Mouse (Mus musculus) midbrain, embryonic 11.5 days (tissue): ENCODE measurements at regions not wholly inside any gene's neighbourhood (a gene's known extent, or its start where the extent isn't known, plus 50 kb on each side); places are given as distances from the start of the nearest gene placed in this dataset.
A peak's percentile ranks its signal among the peaks of the same experiment; 100 is the strongest.

Experiments
- ATAC-seq: fragments of 200-750 bp; cut with Nextera tagmentation; 2 replicates; pipeline ENCODE4 v1.8.0; 2017; ENCODE audit warnings: moderate TSS enrichment, moderate library complexity; ENCODE audit not compliant: low FRiP score
- DNase-seq: peaks from one replicate; pipeline ENCODE4 v3.0.0; 2015; ENCODE audit warnings: low spot score; ENCODE audit errors: missing footprints
- H3K27ac ChIP-seq: fragments of 300-500 bp; sonication (generic); 2 replicates; pipeline ENCODE4 v1.5.1; 2014; ENCODE audit warnings: low read depth, low read length
- H3K27me3 ChIP-seq: fragments of 300-500 bp; sonication (generic); 2 replicates; pipeline ENCODE4 v1.6.1; 2014; ENCODE audit warnings: mild to moderate bottlenecking, low read length, moderate library complexity, mixed read lengths; ENCODE audit not compliant: control insufficient read depth, insufficient read depth
- H3K36me3 ChIP-seq: fragments of 300-500 bp; sonication (generic); 2 replicates; pipeline ENCODE4 v1.6.1; 2014; ENCODE audit warnings: mild to moderate bottlenecking, low read length, moderate library complexity, mixed read lengths; ENCODE audit not compliant: control insufficient read depth, insufficient read depth
- H3K4me1 ChIP-seq: fragments of 300-500 bp; sonication (generic); 2 replicates; pipeline ENCODE4 v1.6.1; 2014; ENCODE audit warnings: low read length; ENCODE audit not compliant: control insufficient read depth, insufficient read depth
- H3K4me2 ChIP-seq: fragments of 300-500 bp; sonication (generic); 2 replicates; pipeline ENCODE4 v1.6.1; 2014; ENCODE audit warnings: mild to moderate bottlenecking, moderate library complexity
- H3K4me3 ChIP-seq: fragments of 300-500 bp; sonication (generic); 2 replicates; pipeline ENCODE4 v1.5.1; 2014; ENCODE audit warnings: low read depth, low read length
- H3K9ac ChIP-seq: fragments of 300-500 bp; sonication (generic); 2 replicates; pipeline ENCODE4 v1.6.1; 2014; ENCODE audit warnings: low read length
- H3K9me3 ChIP-seq: fragments of 300-500 bp; sonication (generic); 2 replicates; pipeline ENCODE4 v1.6.1; 2016; ENCODE audit warnings: low read length; ENCODE audit not compliant: control insufficient read depth
- WGBS: fragments of 180-500 bp; shearing (Covaris S2); extraction: QIAGEN DNeasy Blood & Tissue Kit; methylation state at CpG from one replicate; pipeline ENCODE4 v1.1.7; 2014; 5-methylcytosine and 5-hydroxymethylcytosine counted together

- no peak overlapping the region for H3K9ac ChIP-seq
- no peak for ATAC-seq
- no peaks in the 10 kb centered on the region for H3K9me3 ChIP-seq
- WGBS: 94% methylated on average over 7 of the region's 7 CpGs
- H3K4me3 ChIP-seq: no peak overlapping the region
- peak; percentile 75 for DNase-seq
- no peak overlapping the region for H3K4me2 ChIP-seq
- H3K4me1 ChIP-seq: peaks cover 14% of the 10 kb centered on the region
- H3K36me3 ChIP-seq: no peaks in the 10 kb centered on the region
- no peaks in the 10 kb centered on the region for H3K27me3 ChIP-seq
- H3K27ac ChIP-seq: no peak overlapping the region
Observed at GRCm38 (mm10) chr1:156995180-156995951, 55.9 kb upstream of the Ralgps2 start.

- H3K27me3 ChIP-seq: no peaks in the 10 kb centered on the region
- no peaks in the 10 kb centered on the region for H3K36me3 ChIP-seq
- no peak overlapping the region for H3K4me2 ChIP-seq
- no peak overlapping the region for H3K4me3 ChIP-seq
- peaks cover 18% of the 10 kb centered on the region for H3K4me1 ChIP-seq
- no peak for DNase-seq
- ATAC-seq: no peak
- no peak overlapping the region for H3K9ac ChIP-seq
- H3K27ac ChIP-seq: no peak overlapping the region
- H3K9me3 ChIP-seq: no peaks in the 10 kb centered on the region
- 84% methylated on average over 2 of the region's 2 CpGs for WGBS
Observed at GRCm38 (mm10) chr1:156994644-156995016, 55.2 kb upstream of the Ralgps2 start.

GRCm38 (mm10) chr1:156994005-156994643 is 54.7 kb upstream of the Ralgps2 start:
- ATAC-seq (no peak), DNase-seq (no peak)
- no peak overlapping the region for H3K4me2 ChIP-seq
- WGBS: 65% methylated on average over 15 of the region's 15 CpGs
- H3K4me1 ChIP-seq: peaks cover 16% of the 10 kb centered on the region
- no peak overlapping the region for H3K4me3 ChIP-seq
- H3K36me3 ChIP-seq: no peaks in the 10 kb centered on the region
- no peaks in the 10 kb centered on the region for H3K9me3 ChIP-seq
- H3K27me3 ChIP-seq: no peaks in the 10 kb centered on the region
- H3K9ac ChIP-seq: no peak overlapping the region
- H3K27ac ChIP-seq: no peak overlapping the region

GRCm38 (mm10) chr1:156993105-156993504 is 53.7 kb upstream of the Ralgps2 start:
- no peaks in the 10 kb centered on the region for H3K27me3 ChIP-seq
- WGBS: 85% methylated on average over 3 of the region's 3 CpGs
- no peak for DNase-seq
- no peak overlapping the region; the same call in 1 of the 2 replicates for H3K27ac ChIP-seq
- no peak overlapping the region for H3K4me2 ChIP-seq
- H3K4me1 ChIP-seq: peaks cover 13% of the 10 kb centered on the region
- no peak overlapping the region for H3K4me3 ChIP-seq
- H3K9ac ChIP-seq: no peak overlapping the region
- no peak for ATAC-seq
- no peaks in the 10 kb centered on the region for H3K9me3 ChIP-seq
- no peaks in the 10 kb centered on the region for H3K36me3 ChIP-seq

DNA sequence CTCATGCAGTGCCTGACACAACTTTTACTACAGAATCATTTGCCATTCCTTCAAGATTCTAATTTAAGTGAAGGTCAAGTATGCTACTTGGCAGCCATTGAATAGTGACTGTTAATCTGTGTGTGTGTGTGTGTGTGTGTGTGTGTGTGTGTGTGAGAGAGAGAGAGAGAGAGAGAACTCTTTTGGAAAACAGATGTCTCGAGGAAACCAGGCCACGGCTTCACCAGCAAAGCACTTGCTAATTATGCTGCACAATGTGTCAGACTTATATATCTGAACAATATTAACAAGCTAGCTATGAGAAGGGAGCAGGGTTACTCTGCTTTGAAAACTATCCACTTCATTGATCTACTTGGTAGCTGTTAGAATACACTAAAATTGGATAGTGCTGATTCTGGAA is 53.1 kb upstream of the Ralgps2 start:
- Histone ChIP-seq H3K36me3 (no peaks in the 10 kb centered on the region), H3K4me3 (no peak overlapping the region), H3K4me1 (peaks cover 11% of the 10 kb centered on the region), H3K4me2 (no peak overlapping the region), H3K27me3 (no peaks in the 10 kb centered on the region), H3K9me3 (no peaks in the 10 kb centered on the region), H3K27ac (no peak overlapping the region), H3K9ac (no peak overlapping the region)
- WGBS: 61% methylated on average over 2 of the region's 2 CpGs
- no peak for DNase-seq
- no peak for ATAC-seq

GRCm38 (mm10) chr1:156990567-156991494 is 51.4 kb upstream of the Ralgps2 start:
- H3K9me3 ChIP-seq: no peaks in the 10 kb centered on the region
- 0 out of 2 replicates have a peak overlapping the region, but pooled peaks have one; percentile 20 for H3K27ac ChIP-seq
- WGBS: 78% methylated on average over 14 of the region's 14 CpGs
- no peaks in the 10 kb centered on the region for H3K36me3 ChIP-seq
- ATAC-seq: no peak
- H3K9ac ChIP-seq: no peak overlapping the region
- no peak overlapping the region for H3K4me3 ChIP-seq
- H3K4me1 ChIP-seq: peaks cover 3% of the 10 kb centered on the region; the same call in 1 of the 2 replicates
- DNase-seq: no peak
- H3K27me3 ChIP-seq: no peaks in the 10 kb centered on the region
- no peak overlapping the region for H3K4me2 ChIP-seq

- peaks cover 3% of the 10 kb centered on the region; the same call in 1 of the 2 replicates for H3K4me1 ChIP-seq
- ATAC-seq: peak; percentile 75
- H3K9me3 ChIP-seq: no peaks in the 10 kb centered on the region
- no peaks in the 10 kb centered on the region for H3K36me3 ChIP-seq
- peak overlapping the region; percentile 20; the same call in 1 of the 2 replicates for H3K27ac ChIP-seq
- WGBS: 54% methylated on average over 9 of the region's 9 CpGs
- H3K4me2 ChIP-seq: no peak overlapping the region
- no peak overlapping the region for H3K9ac ChIP-seq
- H3K4me3 ChIP-seq: no peak overlapping the region
- peak; percentile 90 for DNase-seq
- H3K27me3 ChIP-seq: no peaks in the 10 kb centered on the region
Observed at GRCm38 (mm10) chr1:156990112-156990511, 50.7 kb upstream of the Ralgps2 start.

DNA sequence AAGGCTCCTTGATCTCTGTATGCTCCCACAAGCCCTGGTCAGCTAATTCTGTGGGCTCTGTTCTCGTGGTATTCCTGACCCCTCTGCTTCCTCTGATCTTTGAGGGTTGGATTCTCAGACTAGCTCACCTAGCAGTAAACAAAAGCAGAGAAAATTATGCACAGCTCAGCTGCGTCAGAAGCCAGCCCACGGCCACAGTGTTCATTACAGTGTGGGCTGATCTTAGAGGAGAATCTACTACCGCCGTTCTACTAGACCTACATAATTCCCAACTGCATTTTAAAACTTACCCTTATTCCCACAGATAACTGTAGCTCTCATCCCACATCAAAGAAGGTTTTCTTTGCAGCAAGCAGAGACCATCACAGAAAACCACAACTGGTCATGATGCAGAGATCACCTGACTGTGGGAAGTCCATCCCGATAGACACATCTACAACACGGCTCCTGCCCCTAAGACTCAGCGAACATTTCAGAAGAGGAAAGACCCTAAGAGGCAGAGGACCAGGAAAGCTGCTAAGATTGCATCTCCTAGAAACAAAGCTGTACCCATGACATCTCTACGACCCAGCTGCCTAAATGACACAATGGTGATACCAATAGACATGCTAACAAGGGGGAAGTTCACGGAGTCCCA is 49.8 kb upstream of the Ralgps2 start:
- Histone ChIP-seq H3K9ac (no peak overlapping the region), H3K36me3 (no peaks in the 10 kb centered on the region), H3K9me3 (no peaks in the 10 kb centered on the region), H3K4me2 (no peak overlapping the region), H3K27ac (no peak overlapping the region), H3K4me3 (no peak overlapping the region), H3K27me3 (no peaks in the 10 kb centered on the region), H3K4me1 (peaks cover 3% of the 10 kb centered on the region; the same call in 1 of the 2 replicates)
- 80% methylated on average over 10 of the region's 10 CpGs for WGBS
- DNase-seq: no peak
- ATAC-seq: no peak
